Mouse (Mus musculus): ENCODE results near the gene Dscaml1.

The Dscaml1 gene

GRCm38 (mm10) chr9:45457200-45457599 lies 30.8 kb downstream of the Dscaml1 start:
- no peak for DNase-seq

GRCm38 (mm10) chr9:45458363-45458762 lies 31.9 kb downstream of the Dscaml1 start:
- no peak for DNase-seq

- no peak for DNase-seq
Measured at GRCm38 (mm10) chr9:45465396-45466019, 39.1 kb downstream of the Dscaml1 start.

GRCm38 (mm10) chr9:45468235-45468634 lies 41.8 kb downstream of the Dscaml1 start:
- DNase-seq = no peak

GRCm38 (mm10) chr9:45470746-45471471 lies 44.5 kb downstream of the Dscaml1 start:
- DNase-seq = peak; percentile 47

- no peak for DNase-seq
Measured at GRCm38 (mm10) chr9:45471691-45472090, 45.3 kb downstream of the Dscaml1 start.

- DNase-seq = no peak
Measured at GRCm38 (mm10) chr9:45474874-45475273, 48.4 kb downstream of the Dscaml1 start.

GRCm38 (mm10) chr9:45480936-45481335 lies 54.5 kb downstream of the Dscaml1 start:
- no peak for DNase-seq

- no peak for DNase-seq
Measured at GRCm38 (mm10) chr9:45486665-45487074, 60.2 kb downstream of the Dscaml1 start.

GRCm38 (mm10) chr9:45487179-45487801 lies 60.9 kb downstream of the Dscaml1 start:
- no peak for DNase-seq

GRCm38 (mm10) chr9:45490899-45491298 lies 64.5 kb downstream of the Dscaml1 start:
- no peak for DNase-seq

- DNase-seq = no peak
Measured at GRCm38 (mm10) chr9:45494889-45495288, 68.5 kb downstream of the Dscaml1 start.

GRCm38 (mm10) chr9:45496340-45496739 lies 69.9 kb downstream of the Dscaml1 start:
- no peak for DNase-seq

- DNase-seq = no peak
Measured at GRCm38 (mm10) chr9:45496944-45497343, 70.5 kb downstream of the Dscaml1 start.

GRCm38 (mm10) chr9:45499267-45499666 lies 72.8 kb downstream of the Dscaml1 start:
- DNase-seq = no peak

GRCm38 (mm10) chr9:45500071-45500595 lies 73.7 kb downstream of the Dscaml1 start:
- no peak for DNase-seq

GRCm38 (mm10) chr9:45501295-45501927 lies 75.0 kb downstream of the Dscaml1 start:
- DNase-seq = no peak

- DNase-seq = no peak
Measured at GRCm38 (mm10) chr9:45501963-45502641, 75.7 kb downstream of the Dscaml1 start.

GRCm38 (mm10) chr9:45504977-45505376 lies 78.5 kb downstream of the Dscaml1 start:
- DNase-seq = peak; percentile 4

GRCm38 (mm10) chr9:45505487-45505939 lies 79.1 kb downstream of the Dscaml1 start:
- no peak for DNase-seq

- DNase-seq = peak; percentile 40
Measured at GRCm38 (mm10) chr9:45507482-45507881, 81.1 kb downstream of the Dscaml1 start.

GRCm38 (mm10) chr9:45510806-45511546 lies 84.5 kb downstream of the Dscaml1 start:
- no peak for DNase-seq
